Mouse (Mus musculus) thymus, postnatal 0 days (tissue): Measurements from ENCODE around the gene Mapkbp1. TPM values are rescaled to one million over a fixed set of nuclear protein-coding genes. Genes with fewer than 3 reads are reported as not detected.

Source experiments
- DNase-seq: peaks from one replicate; pipeline ENCODE4 v3.0.0-alpha.2; 2015; ENCODE audit warnings: low spot score
- polyA plus RNA-seq: library from polyadenylated mRNA; unstranded; fragments of >200 nt; fragmentation: Nextera tagmentation; extraction: Ambion mirVana; gene quantifications from 2 replicates; pipeline ENCODE4 v1.2.1, GENCODE M21; 2015

Mapkbp1 gene
- 0.68 and 1.2 TPM in 2 replicates for polyA plus RNA-seq

DNA sequence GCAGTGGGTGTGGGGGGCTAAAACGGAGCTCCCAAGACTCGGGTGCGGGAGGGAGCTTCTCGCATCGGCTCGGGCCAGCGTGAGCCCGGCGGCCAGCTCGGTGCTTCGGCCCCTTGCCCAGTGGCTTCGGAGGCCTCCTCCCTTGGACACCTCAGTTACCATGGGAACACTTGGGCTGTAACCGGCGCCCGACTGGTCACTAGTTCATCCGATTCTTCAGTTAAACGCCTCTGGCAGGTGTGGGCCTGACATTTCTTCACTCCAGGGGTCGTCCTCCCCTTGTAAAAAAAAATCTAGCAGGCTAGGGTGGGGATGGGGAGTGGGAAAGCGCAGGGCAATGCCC, at the start of gene Mapkbp1:
Gene Mapkbp1, plus strand, starts transcription at position 163 of the 343 bp plus-strand sequence.
- no peak for DNase-seq

DNA sequence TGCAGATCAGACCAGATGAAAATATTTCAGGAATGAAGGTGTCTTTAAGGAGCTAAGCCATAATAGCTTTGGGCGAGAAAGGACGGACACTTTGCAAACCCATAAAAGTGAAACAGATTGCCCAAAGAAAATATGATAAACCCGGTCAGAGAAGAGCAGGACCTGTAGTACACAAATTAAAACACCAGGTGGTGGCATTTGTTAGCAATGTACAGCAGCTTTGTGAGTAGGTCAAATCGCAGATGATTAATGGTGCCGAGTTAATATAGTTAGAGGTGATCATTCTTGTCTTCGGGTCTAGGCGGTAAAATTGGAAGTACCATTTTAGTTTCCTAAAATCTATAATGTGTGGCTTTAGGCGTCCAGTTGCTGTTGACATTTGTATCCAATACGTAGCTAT, 1.9 kb upstream of the Mapkbp1 start:
- peak; percentile 51 for DNase-seq

DNA sequence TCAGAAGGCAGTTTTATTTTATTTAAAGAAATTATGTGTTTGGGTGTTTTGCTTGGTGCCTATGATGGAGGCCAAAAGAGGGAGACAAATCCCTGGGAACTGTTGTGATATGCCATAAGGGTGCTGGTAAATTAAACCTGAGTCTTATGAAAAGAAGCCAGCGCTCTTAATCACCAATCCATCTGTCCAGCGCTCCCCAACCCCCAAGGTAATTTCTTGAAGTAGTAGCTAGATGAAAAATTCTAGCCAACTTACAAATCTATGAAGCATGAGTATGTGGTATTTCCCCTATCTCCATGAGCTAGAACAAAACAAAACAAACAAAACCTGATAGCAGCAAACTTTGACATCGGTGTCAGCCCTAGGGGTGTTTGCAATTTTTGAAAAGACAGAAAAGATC, 1.2 kb upstream of the Mapkbp1 start:
- DNase-seq: no peak

DNA sequence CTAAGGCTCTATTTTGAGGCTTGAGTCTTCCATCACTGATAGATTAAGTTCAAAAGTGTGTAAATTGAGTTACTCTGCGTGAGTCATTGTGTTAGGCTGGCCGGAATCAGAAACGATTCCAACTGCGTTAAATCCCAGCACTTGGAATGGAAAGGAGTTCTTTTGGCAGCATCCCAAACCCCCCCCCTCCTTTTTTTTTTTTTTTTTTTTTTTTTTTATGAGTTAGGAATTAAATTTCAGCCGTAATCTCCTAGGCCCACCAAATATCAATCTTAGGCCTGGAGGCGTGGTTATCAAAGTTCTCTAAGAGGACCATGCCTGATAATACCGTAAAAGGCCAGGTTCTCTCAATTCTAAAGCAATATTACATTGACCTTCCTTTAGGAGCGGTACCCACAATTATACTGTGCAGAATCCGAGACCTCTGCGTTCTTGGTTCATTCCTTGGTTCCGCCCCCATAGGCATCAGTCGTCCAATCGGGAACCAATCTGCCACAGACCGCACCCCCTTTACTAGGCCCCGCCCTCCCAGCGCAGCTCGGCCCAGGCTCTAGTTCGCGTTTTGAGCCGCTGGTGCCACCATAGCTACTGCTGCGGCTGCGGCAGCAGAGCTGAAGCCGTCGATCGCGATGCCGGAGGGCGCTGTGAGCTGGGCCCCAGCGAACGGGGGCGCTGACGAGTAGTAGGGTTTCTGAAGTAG, 512 bp upstream of the Mapkbp1 start:
- peak; percentile 96 for DNase-seq

DNA sequence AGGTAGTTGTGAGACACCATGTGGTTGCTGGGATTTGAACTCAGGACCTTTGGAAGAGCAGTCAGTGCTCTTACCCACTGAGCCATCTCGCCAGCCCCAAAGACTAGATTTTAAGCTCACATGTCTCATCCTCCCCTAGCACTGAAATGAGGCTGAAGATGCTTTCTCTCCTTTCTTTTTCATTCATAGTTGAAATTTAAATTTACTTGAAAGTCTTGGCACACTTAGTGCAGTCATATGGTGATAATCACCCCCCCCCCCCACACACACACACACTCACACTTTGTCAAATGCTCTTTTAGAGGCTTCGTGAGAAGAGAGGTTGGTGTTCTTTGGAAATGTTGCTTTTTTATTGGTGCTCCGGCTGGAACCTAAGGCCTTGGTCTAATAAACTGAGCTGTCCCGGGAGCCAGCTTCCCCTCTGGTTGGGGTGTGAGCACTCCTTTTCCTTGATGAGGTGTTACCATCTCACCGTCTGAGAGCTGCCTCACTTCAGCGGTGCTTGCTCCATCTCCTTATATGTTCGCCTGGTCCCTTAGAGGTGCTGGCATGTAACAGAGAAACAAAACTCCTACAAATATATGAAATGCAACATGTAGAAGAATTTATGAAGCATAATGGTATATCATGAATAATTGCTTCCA, 8.0 kb downstream of the Mapkbp1 start:
- DNase-seq: no peak

DNA sequence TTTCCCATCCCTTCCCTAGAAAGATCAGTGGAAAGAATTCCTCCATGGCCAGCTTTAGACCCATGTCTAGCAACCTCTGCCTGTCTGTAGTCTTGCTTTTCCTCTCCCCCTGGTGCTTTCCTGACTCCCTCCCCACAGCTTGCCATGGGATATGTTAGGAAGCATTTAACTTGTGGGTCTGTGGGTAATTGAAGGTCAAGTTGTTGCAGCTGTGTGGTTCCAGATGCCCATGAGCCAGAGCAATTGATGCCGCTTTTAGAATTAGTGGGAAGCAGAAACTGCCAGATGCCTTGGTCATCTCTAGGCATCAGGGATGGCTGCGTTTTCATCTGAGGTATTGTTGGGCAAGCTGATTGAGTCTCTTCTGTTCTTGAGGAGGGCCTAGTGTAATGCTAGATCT, 9.1 kb downstream of the Mapkbp1 start:
- no peak for DNase-seq

DNA sequence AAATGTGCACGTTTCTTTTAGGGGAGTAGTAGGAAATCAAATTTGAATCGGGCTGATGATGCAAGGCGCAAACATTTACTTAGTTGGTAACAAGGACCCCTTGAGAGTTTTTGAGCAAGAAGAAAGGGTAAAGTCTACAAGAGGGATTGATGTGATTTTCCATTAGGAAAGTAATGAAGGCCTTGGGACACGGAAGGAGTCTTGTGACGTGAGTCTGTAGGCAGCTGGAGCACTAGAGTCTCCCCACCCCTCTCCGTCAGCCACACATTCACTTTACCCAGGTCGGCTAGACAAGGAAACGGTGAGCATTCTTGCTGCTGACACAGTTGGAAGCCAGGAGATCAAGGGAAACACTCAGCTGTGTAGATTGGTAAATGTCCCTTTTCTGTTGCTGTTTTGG, 13.4 kb downstream of the Mapkbp1 start:
- no peak for DNase-seq

DNA sequence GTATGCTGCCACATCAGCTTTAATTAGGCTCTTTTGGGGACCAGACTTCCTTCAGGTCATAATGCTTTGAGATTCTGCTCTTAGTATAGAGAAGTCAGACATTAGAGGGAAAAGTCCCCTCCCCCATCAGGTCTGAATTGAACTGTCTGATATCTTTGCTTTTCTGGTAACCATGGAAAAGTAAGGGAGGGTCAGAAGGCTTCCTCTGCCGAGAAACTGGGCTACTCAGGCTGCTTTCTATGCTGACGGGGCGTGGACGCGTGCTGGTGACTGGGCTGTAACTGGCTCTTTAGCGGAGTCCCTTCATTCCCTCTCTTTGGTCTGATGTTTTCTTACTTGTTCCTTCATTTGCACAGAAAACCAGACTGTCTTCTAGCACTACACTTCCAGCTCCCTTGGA, 13.9 kb downstream of the Mapkbp1 start:
- no peak for DNase-seq

DNA sequence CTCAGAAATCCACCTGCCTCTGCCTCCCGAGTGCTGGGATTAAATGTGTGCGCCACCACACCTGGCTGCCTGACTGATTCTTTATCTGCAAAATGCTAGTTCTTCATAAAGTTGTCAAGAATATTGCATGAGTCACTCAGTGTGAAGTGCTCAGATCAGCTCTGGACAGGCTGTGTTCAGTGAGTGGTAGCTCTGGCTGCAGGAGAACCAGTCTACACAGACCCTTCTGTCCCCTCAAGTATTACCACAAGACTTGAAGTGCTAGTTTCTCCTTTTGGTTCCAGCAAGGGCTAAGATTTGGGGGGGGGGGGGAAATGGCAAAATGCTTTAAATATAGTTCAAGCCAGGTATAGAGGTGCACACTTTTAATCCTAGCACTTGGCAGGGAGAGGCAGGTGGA, 14.9 kb downstream of the Mapkbp1 start:
- no peak for DNase-seq

DNA sequence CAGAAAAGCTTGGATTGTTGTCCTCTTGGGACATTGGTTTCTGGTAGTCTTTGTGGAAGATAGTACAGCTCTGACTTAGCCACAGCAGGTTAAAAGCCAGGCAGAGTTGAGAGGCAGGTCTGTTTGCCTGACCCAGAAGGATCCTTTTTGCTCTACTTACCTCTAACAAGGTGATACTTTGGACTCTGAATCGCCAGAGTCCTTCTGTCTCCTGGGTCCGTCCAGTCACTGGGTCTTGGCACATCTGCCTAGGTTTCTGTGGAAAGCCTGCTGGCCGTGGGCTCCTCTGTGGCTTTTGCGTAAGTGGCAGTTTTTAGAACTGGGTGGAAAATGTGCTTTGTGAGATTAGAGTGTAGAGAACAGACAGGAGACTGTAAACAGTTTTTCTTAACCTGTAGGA, 16.5 kb downstream of the Mapkbp1 start:
- no peak for DNase-seq

DNA sequence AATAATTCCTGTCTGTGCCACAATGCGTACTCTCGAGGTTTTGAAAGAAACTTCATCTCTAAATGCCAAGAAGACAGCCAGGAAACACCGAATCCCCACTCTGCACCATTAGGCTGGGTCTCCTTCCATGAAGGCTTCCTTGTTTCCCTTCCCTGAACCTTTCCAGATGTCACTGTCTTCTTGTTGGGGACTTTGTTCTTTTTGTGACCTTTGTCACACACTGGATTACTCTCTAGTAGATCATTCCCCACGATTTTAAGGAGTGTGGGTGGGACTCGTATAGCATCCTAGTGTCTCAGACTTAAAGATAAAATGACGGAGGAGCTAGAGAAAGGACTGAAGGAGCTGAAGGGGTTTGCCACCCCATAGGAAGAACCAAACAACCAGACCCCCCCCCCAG, 18.4 kb downstream of the Mapkbp1 start:
- DNase-seq: no peak

DNA sequence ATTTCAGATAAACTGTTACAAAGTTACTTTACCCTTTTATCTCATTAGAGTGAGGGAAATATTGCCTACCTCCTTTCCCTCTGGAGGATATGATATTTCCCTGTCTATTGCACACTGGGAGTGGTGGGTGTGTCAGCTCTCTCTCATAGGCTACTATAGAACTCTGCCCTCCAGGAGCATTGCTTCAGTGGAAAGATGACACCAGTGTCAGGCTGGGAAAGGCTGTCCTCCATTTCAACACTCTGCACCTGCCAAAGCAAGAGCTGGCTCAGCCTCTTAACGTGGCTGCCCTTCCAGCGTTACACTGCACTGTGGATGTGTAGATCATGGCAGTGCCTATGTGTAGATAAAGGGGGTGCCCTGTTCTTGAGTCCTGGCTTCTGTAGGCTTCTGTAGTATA, 19.9 kb downstream of the Mapkbp1 start:
- DNase-seq: no peak

DNA sequence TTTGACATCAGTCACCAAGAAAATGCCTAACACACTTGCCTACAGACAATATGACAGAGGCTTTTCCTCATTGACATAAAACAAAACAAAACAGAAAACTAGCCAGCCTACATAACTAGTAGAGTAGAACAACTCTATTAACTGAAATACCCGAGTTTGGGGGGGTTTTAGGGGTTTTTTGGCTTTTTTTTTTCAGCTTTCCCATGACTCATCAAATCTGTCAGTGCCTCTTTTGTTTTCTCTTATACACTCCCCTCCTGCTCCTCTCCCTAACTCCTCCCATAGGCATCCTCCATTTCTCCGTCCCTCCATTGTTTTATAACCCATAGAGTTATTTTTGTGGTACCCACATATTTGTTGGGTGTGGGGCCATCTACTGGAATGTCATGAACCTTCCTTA, 21.0 kb downstream of the Mapkbp1 start:
- DNase-seq: no peak

DNA sequence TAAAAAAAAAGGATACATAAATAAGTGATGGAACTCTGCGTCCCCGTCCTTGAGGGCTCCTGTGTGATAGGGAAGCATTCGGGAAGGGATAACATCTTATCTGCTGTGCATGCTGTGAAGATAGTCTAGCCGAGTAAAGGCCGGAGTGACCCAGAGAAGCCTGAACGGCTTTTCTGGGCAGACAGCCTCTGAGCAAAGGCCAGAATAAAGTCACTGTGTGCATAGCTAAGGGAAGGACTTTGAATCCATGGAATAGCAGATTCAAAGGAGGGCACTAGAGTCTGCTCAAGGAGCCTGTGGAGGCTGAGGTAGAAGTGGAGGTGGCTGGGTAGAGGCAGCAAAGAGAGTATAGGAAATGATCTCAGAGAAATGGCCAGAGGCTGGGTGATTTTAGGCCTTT, 22.3 kb downstream of the Mapkbp1 start:
- DNase-seq: no peak

DNA sequence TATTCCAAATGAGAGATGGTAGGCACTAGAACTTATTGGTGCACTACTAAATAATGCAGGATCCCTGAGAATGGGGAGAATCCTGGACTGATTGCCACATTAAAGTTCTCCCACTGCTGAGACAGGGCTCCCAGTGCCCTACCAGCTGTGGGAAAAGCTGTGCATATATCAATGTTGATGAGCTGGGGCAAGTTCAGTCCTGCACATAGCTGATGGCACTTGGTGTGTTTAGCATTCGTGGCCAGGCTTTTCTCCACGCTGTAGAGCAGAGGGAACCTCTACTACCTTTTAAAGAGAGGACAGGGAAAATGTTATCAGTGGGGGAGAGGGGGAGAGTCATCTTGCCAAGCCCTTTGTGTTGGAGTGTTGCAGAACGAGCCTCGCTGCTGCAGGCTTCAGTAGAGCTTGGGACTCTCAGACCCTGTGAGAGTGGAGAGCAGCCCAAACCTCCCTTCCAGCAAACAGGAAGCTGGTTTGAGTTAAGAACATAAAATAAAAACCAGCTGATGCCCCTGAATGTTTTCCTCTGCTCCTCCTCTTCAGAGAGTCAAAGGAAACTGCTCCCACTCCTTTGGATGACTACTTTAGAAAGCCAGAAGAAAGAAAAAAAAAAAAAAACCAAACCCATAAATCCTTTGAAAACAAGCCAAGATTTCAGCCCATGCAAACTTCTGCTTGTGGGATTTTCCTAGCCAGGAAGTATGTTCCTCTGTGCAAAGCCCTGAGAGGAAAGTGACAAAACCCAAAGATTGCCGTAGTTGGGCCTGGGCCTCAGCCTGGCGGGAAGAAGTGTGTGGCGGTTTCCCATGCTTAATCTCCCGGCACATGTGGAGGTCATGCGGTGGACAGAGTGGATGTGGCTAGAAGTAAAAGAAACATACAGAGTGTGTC, 23.1 kb downstream of the Mapkbp1 start:
- no peak for DNase-seq

DNA sequence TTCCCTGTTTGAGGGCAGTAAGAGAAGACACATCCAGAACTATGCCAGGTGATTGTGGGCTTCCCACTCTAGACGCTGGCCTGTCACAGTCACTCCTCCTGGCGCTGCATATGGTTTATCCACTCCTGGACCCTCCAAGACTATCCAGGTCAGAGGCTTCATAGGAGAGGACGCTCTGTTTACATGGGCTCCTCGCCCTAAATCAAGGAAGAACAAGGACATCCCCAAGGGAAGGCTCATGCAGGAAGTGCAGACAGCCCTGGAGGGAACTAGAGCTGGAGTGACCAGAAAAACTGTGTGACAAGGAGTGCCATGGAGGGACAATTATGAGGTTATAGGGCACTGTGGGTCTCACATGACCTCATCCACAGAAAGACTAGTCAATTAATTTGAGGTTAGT, 24.9 kb downstream of the Mapkbp1 start:
- no peak for DNase-seq

DNA sequence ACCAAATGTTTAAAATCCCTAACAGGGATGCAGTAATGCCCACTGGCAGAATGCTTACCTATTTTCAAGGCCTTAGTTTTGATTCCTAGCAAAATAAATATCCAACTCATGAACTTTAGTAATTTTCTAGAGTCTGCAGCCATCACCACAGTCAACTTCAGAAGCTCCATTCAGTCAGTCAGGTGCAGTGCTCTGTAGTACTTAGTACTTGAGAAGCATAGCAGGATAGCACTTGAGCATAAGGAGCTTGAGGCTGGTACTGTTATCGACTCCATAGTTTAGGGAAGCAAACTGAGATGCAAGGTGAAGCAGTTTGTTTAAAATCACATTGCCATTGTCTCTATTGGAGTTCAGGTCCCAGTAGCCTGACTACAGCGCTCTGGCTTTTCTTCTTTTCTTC, 27.2 kb downstream of the Mapkbp1 start:
- no peak for DNase-seq

DNA sequence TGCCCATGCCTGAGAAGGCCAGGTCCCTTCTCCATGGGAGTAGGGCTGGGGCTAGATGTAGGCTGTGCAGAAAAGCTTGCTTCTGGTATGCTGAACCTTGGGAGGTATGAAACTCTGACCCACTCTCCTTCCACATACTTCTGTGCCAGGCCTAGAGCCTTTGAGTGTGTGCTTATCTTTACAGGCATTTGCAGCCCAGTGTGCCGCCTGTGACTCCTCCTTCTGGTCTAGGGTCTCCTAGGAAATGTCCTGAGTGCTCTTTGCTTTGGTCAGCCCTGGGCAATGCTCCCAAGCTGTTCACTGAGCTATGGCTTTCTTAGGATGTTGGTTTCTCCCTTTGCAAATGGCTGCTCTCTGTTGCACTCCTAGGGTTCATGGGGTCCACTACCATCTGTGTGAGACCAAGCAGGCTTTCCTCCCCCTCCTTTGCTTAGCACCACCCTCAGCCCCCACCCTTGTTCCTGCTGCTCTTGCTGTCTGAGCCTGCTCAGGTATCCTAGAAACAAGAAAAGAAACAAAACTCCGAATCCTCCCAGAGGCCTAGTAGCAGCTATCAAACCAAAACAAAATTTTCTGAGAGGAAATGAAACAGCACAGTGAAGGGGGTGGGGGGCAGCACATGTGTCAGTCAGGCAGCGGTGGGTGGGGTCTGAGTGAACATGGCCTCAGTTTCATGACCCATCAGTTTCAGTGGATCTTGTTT, 28.5 kb downstream of the Mapkbp1 start:
- no peak for DNase-seq

DNA sequence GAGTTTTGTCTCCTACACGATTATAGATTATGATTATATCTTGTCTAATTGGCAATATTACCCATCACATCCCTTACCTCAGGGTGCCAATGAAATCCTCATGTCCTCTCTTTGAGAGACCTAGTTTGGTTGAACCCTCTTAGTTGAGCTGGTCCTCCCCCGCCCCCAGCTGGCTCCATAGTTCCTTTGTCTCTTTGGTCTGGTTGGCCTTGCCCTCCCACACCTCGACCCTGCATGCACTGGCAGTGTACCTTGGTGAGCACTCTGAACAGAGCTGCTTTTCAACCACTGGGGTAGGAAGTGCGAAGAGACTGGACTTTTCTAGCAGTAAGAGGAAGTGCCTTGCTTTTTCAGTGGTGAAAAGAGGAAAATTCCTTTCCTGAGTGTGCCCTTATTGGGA, 29.5 kb downstream of the Mapkbp1 start:
- no peak for DNase-seq

DNA sequence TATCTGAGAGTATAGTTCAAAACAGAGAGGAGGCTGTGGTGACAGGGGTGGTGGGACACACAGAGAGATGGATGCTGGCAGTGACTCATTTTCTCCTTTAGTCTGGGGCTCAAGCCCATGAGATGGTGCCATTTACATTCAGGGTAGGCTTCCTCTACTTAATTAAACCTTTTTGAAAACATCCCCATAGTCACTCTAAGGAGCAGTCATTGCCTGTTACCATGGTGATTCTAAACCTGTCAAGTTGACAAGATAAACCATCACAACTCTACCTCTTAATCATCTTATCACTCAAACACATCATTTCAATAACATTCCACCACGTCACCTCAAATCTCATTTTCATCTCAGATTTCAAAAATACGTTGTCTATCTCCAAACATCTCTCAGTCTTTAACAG, 31.5 kb downstream of the Mapkbp1 start:
- DNase-seq: no peak

DNA sequence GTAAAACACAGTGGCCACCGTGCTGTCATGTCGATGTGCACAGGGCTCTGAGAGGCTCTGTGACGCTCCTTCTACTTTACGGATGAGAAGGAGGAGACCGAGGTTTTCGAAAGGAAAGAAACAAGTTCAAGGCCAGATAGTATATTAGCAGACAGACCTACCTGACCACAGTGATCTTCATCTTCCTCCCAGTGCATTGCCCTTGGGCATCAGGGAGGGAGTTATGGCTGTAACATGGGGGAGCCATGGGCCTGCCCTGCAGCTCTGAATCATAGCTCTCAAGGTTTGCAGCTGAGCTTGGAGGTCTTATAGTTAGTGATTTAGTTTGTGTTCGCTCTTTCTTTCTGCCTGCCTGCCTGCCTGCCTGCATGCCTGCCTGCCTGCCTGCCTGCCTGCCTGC, 34.2 kb downstream of the Mapkbp1 start:
- no peak for DNase-seq

DNA sequence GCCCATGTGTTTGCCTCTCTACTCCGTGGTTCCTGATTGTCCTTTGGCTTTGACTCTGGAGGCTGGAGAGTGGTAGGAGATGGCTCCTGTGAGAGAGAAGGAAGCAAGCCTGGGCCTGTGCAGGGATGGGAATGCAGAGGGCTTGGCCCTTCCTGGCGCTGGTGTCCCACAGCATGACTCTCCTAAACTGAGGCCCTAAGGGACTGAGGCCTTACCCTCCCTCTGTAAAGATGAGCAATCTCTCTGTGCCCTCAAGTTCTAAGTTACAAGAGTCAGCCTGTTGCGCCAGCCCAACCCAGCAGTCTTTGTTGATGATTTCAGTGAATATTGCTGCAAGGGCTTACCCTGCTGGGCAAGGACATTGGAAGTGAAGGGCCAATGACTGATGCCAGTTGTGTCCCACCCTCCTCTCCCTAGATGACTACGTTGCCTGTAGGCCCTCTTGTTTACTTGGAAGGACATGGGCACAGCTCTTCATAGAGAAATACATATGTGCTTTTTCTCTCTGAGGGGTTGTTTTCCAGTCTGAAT, 35.2 kb downstream of the Mapkbp1 start:
- no peak for DNase-seq
